ENCODE assay signal across 13 mouse cellular contexts in genomic region chr10:20018406-20018805, GRCm38 (mm10).
DNase-seq lines count a peak whose midpoint lies in the region; ATAC-seq lines count a peak whose summit lies in the region.
"Had no signal": no experiment of that assay in that cellular context is flagged by ENCODE, and none has a peak within 500 bp of the region (broad histone marks: within the 10 kb centered on the region; RNA-seq: fewer than 3 reads in every experiment).

No protein-coding gene starts in this region.

- no peak overlapping the region for H3K9ac ChIP-seq in midbrain, embryonic 14.5 days (replicated peaks; ENCODE audit: low read length)
- no peak overlapping the region for H3K9ac ChIP-seq in midbrain, embryonic 11.5 days (ENCODE audit: low read length)
- H3K9ac ChIP-seq: embryonic facial prominence, embryonic 15.5 days; heart, embryonic 12.5 days; liver, embryonic 12.5 days had no signal

- no peak overlapping the region for H3K27ac ChIP-seq in midbrain, embryonic 14.5 days (replicated peaks; ENCODE audit: low read depth, low read length)
- H3K27ac ChIP-seq in midbrain, embryonic 11.5 days (ENCODE audit: low read depth, low read length), result no peak overlapping the region
- H3K27ac ChIP-seq: embryonic facial prominence, embryonic 15.5 days; liver, embryonic 12.5 days had no signal

- H3K27me3 ChIP-seq in midbrain, embryonic 14.5 days (ENCODE audit: control insufficient read depth, insufficient read depth, low read length), result no peaks in the 10 kb centered on the region
- H3K27me3 ChIP-seq in midbrain, embryonic 11.5 days (ENCODE audit: control insufficient read depth, insufficient read depth, low read length), result no peaks in the 10 kb centered on the region
- H3K27me3 ChIP-seq: embryonic facial prominence, embryonic 15.5 days; heart, embryonic 12.5 days; liver, embryonic 12.5 days had no signal

- peaks cover 6% of the 10 kb centered on the region for H3K9me3 ChIP-seq in midbrain, embryonic 14.5 days (ENCODE audit: control insufficient read depth, low read length)
- H3K9me3 ChIP-seq in midbrain, embryonic 11.5 days (ENCODE audit: control insufficient read depth, low read length), result peaks cover 5% of the 10 kb centered on the region; the same call in 1 of the 2 replicates

- peak; percentile 98 for ATAC-seq in cerebellum, adult (ENCODE audit: insufficient number of reproducible peaks, low FRiP score, low TSS enrichment)
- no peak for ATAC-seq in midbrain, embryonic 14.5 days (ENCODE audit: low FRiP score, low TSS enrichment)
- ATAC-seq in midbrain, embryonic 11.5 days (ENCODE audit: low FRiP score), result no peak
- ATAC-seq: activated CD4-positive, CD25-positive, alpha-beta regulatory T cell, adult 4 months; liver, embryonic 12.5 days had no signal

- no peak overlapping the region for H3K4me2 ChIP-seq in midbrain, embryonic 14.5 days (ENCODE audit: low read length)
- H3K4me2 ChIP-seq in midbrain, embryonic 11.5 days, result no peak overlapping the region
- H3K4me2 ChIP-seq: embryonic facial prominence, embryonic 15.5 days; heart, embryonic 12.5 days; liver, embryonic 12.5 days had no signal

- no peak for DNase-seq in cerebellum, postnatal 4 days (ENCODE audit: low spot score in 2 of 2)
- DNase-seq in midbrain, embryonic 14.5 days, result peak; percentile 23
- no peak for DNase-seq in midbrain, embryonic 11.5 days (ENCODE audit: low spot score, missing footprints)
- peak; percentile 72 to 74 for DNase-seq in cerebellum, postnatal 36 days
- DNase-seq in right cerebral cortex, postnatal 10 days (ENCODE audit: low spot score in 2 of 2), result peak; percentile 42 to 53
- no peak for DNase-seq in spleen, postnatal 36 days (ENCODE audit: low spot score in 2 of 2)
- DNase-seq in lung, postnatal 36 days, result no peak
- DNase-seq: kidney, postnatal 36 days had no signal

- 92% methylated on average over 10 of the region's 10 CpGs for WGBS in midbrain, embryonic 14.5 days
- WGBS in midbrain, embryonic 11.5 days, result 95% methylated on average over 10 of the region's 10 CpGs

- H3K4me1 ChIP-seq in midbrain, embryonic 14.5 days (ENCODE audit: control insufficient read depth, insufficient read depth, low read length), result no peaks in the 10 kb centered on the region
- H3K4me1 ChIP-seq in midbrain, embryonic 11.5 days (ENCODE audit: control insufficient read depth, insufficient read depth, low read length), result no peaks in the 10 kb centered on the region; the same call in 1 of the 2 replicates
- H3K4me1 ChIP-seq: heart, embryonic 12.5 days; liver, embryonic 12.5 days had no signal

- no peak overlapping the region for H3K4me3 ChIP-seq in midbrain, embryonic 14.5 days (replicated peaks; ENCODE audit: low read depth, low read length)
- H3K4me3 ChIP-seq in midbrain, embryonic 11.5 days (ENCODE audit: low read depth, low read length), result no peak overlapping the region
- H3K4me3 ChIP-seq: embryonic facial prominence, embryonic 15.5 days; heart, embryonic 12.5 days; liver, embryonic 12.5 days had no signal

- no peaks in the 10 kb centered on the region for H3K36me3 ChIP-seq in midbrain, embryonic 14.5 days (ENCODE audit: control insufficient read depth, insufficient read depth, low read length)
- H3K36me3 ChIP-seq in midbrain, embryonic 11.5 days (ENCODE audit: control insufficient read depth, insufficient read depth, low read length), result no peaks in the 10 kb centered on the region
- H3K36me3 ChIP-seq: embryonic facial prominence, embryonic 15.5 days; heart, embryonic 12.5 days had no signal

Comparison
In these comparisons a context has a peak if more than half of its experiments do, and no peak if none do; other contexts are left out.
1. DNase-seq: peak in midbrain, embryonic 14.5 days (single experiment), cerebellum, postnatal 36 days (2 of 2) and right cerebral cortex, postnatal 10 days (2 of 2); none in cerebellum, postnatal 4 days (0 of 2), midbrain, embryonic 11.5 days (single experiment), spleen, postnatal 36 days (0 of 2) and lung, postnatal 36 days (single experiment).